Mouse (Mus musculus) CH12.LX (cell line): ENCODE data around the gene Map7. TPM values are rescaled to one million over a fixed set of nuclear protein-coding genes. Genes with fewer than 3 reads are reported as not detected.

ENCODE experiments used
- DNase-seq: peaks from one replicate; pipeline ENCODE4 v3.0.0-alpha.2; 2013; ENCODE audit errors: extremely low read depth
- H3K27ac ChIP-seq: 2 replicates; pipeline ENCODE4 v1.5.1; 2012; ENCODE audit warnings: low read depth, mild to moderate bottlenecking, control low read depth, moderate library complexity; ENCODE audit not compliant: insufficient read depth
- H3K27me3 ChIP-seq: replicated peaks from 2 replicates; pipeline ENCODE3; 2012; ENCODE audit warnings: inconsistent platforms
- H3K36me3 ChIP-seq, 2 experiments: replicated peaks in 1 of 2; 2 replicates each; pipeline versions ENCODE3 to v1.6.1; 2012; ENCODE audit warnings: inconsistent platforms in 1 of 2, low read length in 1 of 2, mild to moderate bottlenecking in 1 of 2, mixed read lengths in 1 of 2, moderate library complexity in 1 of 2; ENCODE audit not compliant: control insufficient read depth in 1 of 2, insufficient read depth in 1 of 2
- H3K4me1 ChIP-seq, 2 experiments: 2 replicates each; pipeline ENCODE4 v1.6.1; 2012; ENCODE audit warnings: inconsistent platforms in 1 of 2, moderate library complexity in 1 of 2; ENCODE audit not compliant: insufficient read depth in 2 of 2, control insufficient read depth in 1 of 2
- H3K4me2 ChIP-seq: 2 replicates; pipeline ENCODE4 v1.6.1; 2012; ENCODE audit warnings: low read depth, mild to moderate bottlenecking, control low read depth; ENCODE audit not compliant: poor library complexity, insufficient read depth, severe bottlenecking
- H3K4me3 ChIP-seq, 3 experiments: fragments of 150-350 bp in 1 of 3; sonication (generic) in 1 of 3; replicated peaks in 1 of 3; 2 replicates each; pipeline versions ENCODE3 to v1.5.1; 2011 to 2012; ENCODE audit warnings: low read depth in 2 of 3, low read length in 2 of 3, mild to moderate bottlenecking in 2 of 3, moderate library complexity in 2 of 3, control low read depth in 1 of 3, improper control_type of control experiment in 1 of 3, inconsistent platforms in 1 of 3, mixed read lengths in 1 of 3; ENCODE audit not compliant: poor library complexity in 1 of 3
- H3K79me2 ChIP-seq: replicated peaks from 2 replicates; pipeline ENCODE4 v1.6.1; 2012; ENCODE audit warnings: mild to moderate bottlenecking, moderate library complexity; ENCODE audit not compliant: control insufficient read depth, poor library complexity, insufficient read depth, severe bottlenecking; ENCODE audit errors: extremely low read depth
- H3K9ac ChIP-seq: 2 replicates; pipeline ENCODE4 v1.6.1; 2012; ENCODE audit warnings: low read depth, mild to moderate bottlenecking, control low read depth, moderate library complexity; ENCODE audit not compliant: insufficient read depth
- H3K9me3 ChIP-seq: replicated peaks from 2 replicates; pipeline ENCODE3; 2012; ENCODE audit warnings: low read length, inconsistent platforms, mixed read lengths
- BHLHE40 ChIP-seq: IDR thresholded peaks from 2 replicates; pipeline ENCODE4 v1.6.1; 2011; ENCODE audit warnings: mild to moderate bottlenecking, low read depth, low read length, improper control_type of control experiment
- CHD1 ChIP-seq: IDR thresholded peaks from 2 replicates; pipeline ENCODE4 v1.6.1; 2012; ENCODE audit warnings: low read depth, low read length, improper control_type of control experiment, inconsistent platforms
- CHD2 ChIP-seq: IDR thresholded peaks from 2 replicates; pipeline ENCODE4 v1.6.1; 2011; ENCODE audit warnings: low read length, improper control_type of control experiment
- CTCF ChIP-seq, 2 experiments: IDR thresholded peaks in 1 of 2; conservative IDR thresholded peaks in 1 of 2; 2 replicates each; pipeline ENCODE4 v1.5.1; 2011 to 2012; ENCODE audit warnings: low read depth in 2 of 2, low read length in 2 of 2, improper control_type of control experiment in 1 of 2, inconsistent platforms in 1 of 2, mild to moderate bottlenecking in 1 of 2, moderate library complexity in 1 of 2
- E2F4 ChIP-seq: IDR thresholded peaks from 2 replicates; pipeline ENCODE4 v1.6.1; 2011; ENCODE audit warnings: low read depth, low read length, improper control_type of control experiment; ENCODE audit not compliant: insufficient replicate concordance
- EP300 ChIP-seq: IDR thresholded peaks from 2 replicates; pipeline ENCODE4 v1.6.1; 2011; ENCODE audit warnings: low read length, improper control_type of control experiment
- ETS1 ChIP-seq: conservative IDR thresholded peaks from 2 replicates; pipeline ENCODE4 v1.6.1; 2012; ENCODE audit warnings: low read depth, mild to moderate bottlenecking, inconsistent platforms, low read length, improper control_type of control experiment, moderate library complexity
- IRF4 ChIP-seq: IDR thresholded peaks from 2 replicates; pipeline ENCODE4 v1.6.1; 2014; ENCODE audit warnings: low read depth, mild to moderate bottlenecking, inconsistent platforms, low read length, improper control_type of control experiment
- JUN ChIP-seq: IDR thresholded peaks from 2 replicates; pipeline ENCODE4 v1.6.1; 2011; ENCODE audit warnings: low read depth, mild to moderate bottlenecking, low read length, improper control_type of control experiment, moderate library complexity; ENCODE audit not compliant: insufficient read depth
- JUND ChIP-seq: conservative IDR thresholded peaks from 2 replicates; pipeline ENCODE4 v1.6.1; 2011; ENCODE audit warnings: low read depth, low read length, improper control_type of control experiment
- KAT2A ChIP-seq: IDR thresholded peaks from 2 replicates; pipeline ENCODE4 v1.6.1; 2012; ENCODE audit warnings: low read length, improper control_type of control experiment, inconsistent platforms; ENCODE audit not compliant: insufficient replicate concordance
- MAFK ChIP-seq: IDR thresholded peaks from 2 replicates; pipeline ENCODE4 v1.6.1; 2011; ENCODE audit warnings: low read length, improper control_type of control experiment; ENCODE audit not compliant: insufficient replicate concordance
- MAX ChIP-seq: IDR thresholded peaks from 2 replicates; pipeline ENCODE4 v1.6.1; 2011; ENCODE audit warnings: low read length, improper control_type of control experiment
- MAZ ChIP-seq: IDR thresholded peaks from 2 replicates; pipeline ENCODE4 v1.6.1; 2012; ENCODE audit warnings: low read depth, mild to moderate bottlenecking, inconsistent platforms, low read length, improper control_type of control experiment, moderate library complexity
- MEF2A ChIP-seq: IDR thresholded peaks from 2 replicates; pipeline ENCODE4 v1.6.1; 2014; ENCODE audit warnings: low read depth, mild to moderate bottlenecking, inconsistent platforms, low read length, improper control_type of control experiment, borderline replicate concordance
- MXI1 ChIP-seq: IDR thresholded peaks from 2 replicates; pipeline ENCODE4 v1.6.1; 2011; ENCODE audit warnings: mild to moderate bottlenecking, low read depth, low read length, improper control_type of control experiment
- MYC ChIP-seq: IDR thresholded peaks from 2 replicates; pipeline ENCODE4 v1.6.1; 2011; ENCODE audit warnings: low read depth, mild to moderate bottlenecking, improper control_type of control experiment, low read length
- NRF1 ChIP-seq: IDR thresholded peaks from 2 replicates; pipeline ENCODE4 v1.6.1; 2014; ENCODE audit warnings: low read depth, mild to moderate bottlenecking, inconsistent platforms, low read length, improper control_type of control experiment, moderate library complexity
- PAX5 ChIP-seq: IDR thresholded peaks from 2 replicates; pipeline ENCODE4 v1.6.1; 2012; ENCODE audit warnings: low read length, inconsistent platforms, mixed read lengths
- POLR2AphosphoS2 ChIP-seq: IDR thresholded peaks from 2 replicates; pipeline ENCODE4 v1.6.1; 2011; ENCODE audit warnings: low read depth, low read length, improper control_type of control experiment
- SMC3 ChIP-seq: IDR thresholded peaks from 2 replicates; pipeline ENCODE4 v1.6.1; 2011; ENCODE audit warnings: low read depth, low read length, improper control_type of control experiment
- TCF12 ChIP-seq: IDR thresholded peaks from 2 replicates; pipeline ENCODE4 v1.6.1; 2014; ENCODE audit warnings: low read depth, mild to moderate bottlenecking, inconsistent platforms, low read length, improper control_type of control experiment
- UBTF ChIP-seq: IDR thresholded peaks from 2 replicates; pipeline ENCODE4 v1.6.1; 2012; ENCODE audit warnings: low read depth, mild to moderate bottlenecking, inconsistent platforms, low read length, improper control_type of control experiment, moderate library complexity
- ZC3H11A ChIP-seq: IDR thresholded peaks from 2 replicates; pipeline ENCODE4 v1.6.1; 2012; ENCODE audit warnings: low read depth, mild to moderate bottlenecking, inconsistent platforms, low read length, improper control_type of control experiment
- ZKSCAN1 ChIP-seq: IDR thresholded peaks from 2 replicates; pipeline ENCODE4 v1.6.1; 2012; ENCODE audit warnings: low read depth, inconsistent platforms, low read length, improper control_type of control experiment, borderline replicate concordance
- ZMIZ1 ChIP-seq: IDR thresholded peaks from 2 replicates; pipeline ENCODE4 v1.6.1; 2012; ENCODE audit warnings: low read depth, mild to moderate bottlenecking, inconsistent platforms, low read length, improper control_type of control experiment
- ZNF384 ChIP-seq: IDR thresholded peaks from 2 replicates; pipeline ENCODE4 v1.6.1; 2012; ENCODE audit warnings: low read depth, low read length, improper control_type of control experiment, inconsistent platforms
- dilution Hi-C: fragments of 300-500 bp; cut with MboI; formaldehyde crosslinking; loops from 2 replicates; pipeline ENCODE4 v1.14.3; 2020; ENCODE audit warnings: low sequenced_read_pairs; ENCODE audit not compliant: extremely low pct_unique_long_range_greater_than_20kb, extremely low pct_ligation_motif_present
- in situ Hi-C: fragments of 300-500 bp; cut with MboI; formaldehyde crosslinking; loops from 3 replicates; pipeline ENCODE4 v1.14.3; 2019; ENCODE audit warnings: low sequenced_read_pairs, low pct_ligation_motif_present, low pct_unique_long_range_greater_than_20kb, mixed read lengths
- polyA plus RNA-seq: library from polyadenylated mRNA; unstranded; fragments of >175 nt; gene quantifications from 2 replicates; pipeline ENCODE4 v1.2.1, GENCODE M21; 2012; ENCODE audit warnings: low read depth; ENCODE audit not compliant: insufficient read length
- total RNA-seq, 2 experiments: library from RNA; depleted of rRNA; stranded (reverse); fragments of 300-350 nt in 1 of 2; fragments of >200 nt in 1 of 2; gene quantifications; 2 replicates each; pipeline ENCODE4 v1.2.3; 2012 to 2014

The Map7 gene
- total and polyA plus RNA-seq, 3 experiments: 7.4 to 31.1 (median 21.6) TPM

GRCm38 (mm10) chr10:20169927-20170604 is 21.8 kb downstream of the Map7 start:
- Histone ChIP-seq H3K9ac (peak overlapping the region; percentile 17; the same call in 1 of the 2 replicates), H3K4me3 (peak overlapping the region in 1 of 3 experiments; percentile 24), H3K36me3 (no peaks in the 10 kb centered on the region), H3K27ac (no peak overlapping the region), H3K27me3 (peaks cover 2% of the 10 kb centered on the region), H3K4me1 (peaks cover 5 to 16% of the 10 kb centered on the region in 2 experiments), H3K4me2 (peak overlapping the region; percentile 86), H3K79me2 (no peaks in the 10 kb centered on the region), H3K9me3 (no peaks in the 10 kb centered on the region)
- dilution Hi-C loops (no loop called here), in situ Hi-C loops (no loop called here)
- DNase-seq: peak; percentile 47
- TF ChIP-seq E2F4 (no peak), NRF1 (no peak), ETS1 (peak; percentile 48; the same call in 1 of the 2 replicates), MAX (no peak), BHLHE40 (peak; percentile 65), ZNF384 (no peak), MXI1 (no peak; the same call in 1 of the 2 replicates), MEF2A (peak; percentile 84), SMC3 (no peak), MYC (no peak), IRF4 (peak; percentile 98), JUND (no peak), ZKSCAN1 (no peak), CHD2 (no peak), UBTF (0 out of 2 replicates have a peak, but pooled peaks have one; percentile 57), EP300 (peak; percentile 73), TCF12 (no peak), ZMIZ1 (no peak), MAZ (no peak), CTCF (conservative IDR thresholded peaks at IDR 0.05 in 1 of 2, IDR thresholded peaks at IDR 0.05 in 1 of 2; ENCODE audit: low read depth in 2 of 2, low read length in 2 of 2) (no peak), PAX5 (no peak), MAFK (no peak), CHD1 (peak; percentile 99), KAT2A (no peak), ZC3H11A (no peak), JUN (no peak), POLR2AphosphoS2 (no peak)
